Mouse (Mus musculus) stomach, postnatal 0 days (tissue): Measurements from ENCODE around the gene Gtf2a2. TPM values are rescaled to one million over a fixed set of nuclear protein-coding genes. Genes with fewer than 3 reads are reported as not detected.
A peak's percentile ranks its signal among the peaks of the same experiment; 100 is the strongest.

Experiments
- ATAC-seq: fragments of 200-750 bp; cut with Nextera tagmentation; 2 replicates; pipeline ENCODE4 v1.8.0; 2017; ENCODE audit not compliant: low FRiP score, low TSS enrichment
- DNase-seq: peaks from one replicate; pipeline ENCODE4 v3.0.0-alpha.2; 2016; ENCODE audit warnings: low spot score
- H3K27ac ChIP-seq: fragments of 300-500 bp; sonication (generic); replicated peaks from 2 replicates; pipeline ENCODE4 v1.5.1; 2014; ENCODE audit warnings: mild to moderate bottlenecking, control low read depth
- H3K27me3 ChIP-seq: fragments of 300-500 bp; sonication (generic); 2 replicates; pipeline ENCODE4 v1.6.1; 2014; ENCODE audit warnings: low read length; ENCODE audit not compliant: control insufficient read depth, insufficient read depth
- H3K36me3 ChIP-seq: fragments of 300-500 bp; sonication (generic); 2 replicates; pipeline ENCODE4 v1.6.1; 2014; ENCODE audit warnings: low read length, mixed read lengths; ENCODE audit not compliant: control insufficient read depth, insufficient read depth
- H3K4me1 ChIP-seq: fragments of 300-500 bp; sonication (generic); replicated peaks from 2 replicates; pipeline ENCODE4 v1.6.1; 2014; ENCODE audit warnings: antibody characterized with exemption; ENCODE audit not compliant: control insufficient read depth, insufficient read depth
- H3K4me2 ChIP-seq: fragments of 300-500 bp; sonication (generic); replicated peaks from 2 replicates; pipeline ENCODE4 v1.6.1; 2014; ENCODE audit warnings: low read depth, mild to moderate bottlenecking, control low read depth, moderate library complexity
- H3K4me3 ChIP-seq: fragments of 300-500 bp; sonication (generic); 2 replicates; pipeline ENCODE4 v1.5.1; 2014; ENCODE audit warnings: low read depth, low read length, control low read depth
- H3K9ac ChIP-seq: fragments of 300-500 bp; sonication (generic); 2 replicates; pipeline ENCODE4 v1.6.1; 2014; ENCODE audit warnings: mild to moderate bottlenecking, low read length, control low read depth, mixed read lengths
- H3K9me3 ChIP-seq: fragments of 300-500 bp; sonication (generic); 2 replicates; pipeline ENCODE4 v1.6.1; 2016; ENCODE audit warnings: low read length; ENCODE audit not compliant: control insufficient read depth
- CTCF ChIP-seq: IDR thresholded peaks from 2 replicates; pipeline ENCODE4 v1.5.1; 2016; ENCODE audit warnings: antibody characterized with exemption, low read depth, mild to moderate bottlenecking, moderate library complexity
- EP300 ChIP-seq: optimal IDR thresholded peaks from 2 replicates; pipeline ENCODE3; 2016; ENCODE audit warnings: antibody characterized with exemption
- WGBS: fragments of 180-500 bp; shearing (Covaris S2); extraction: QIAGEN DNeasy Blood & Tissue Kit; methylation state at CpG from one replicate; pipeline ENCODE4 v1.1.7; 2014; 5-methylcytosine and 5-hydroxymethylcytosine counted together
- polyA plus RNA-seq: library from polyadenylated mRNA; unstranded; fragments of >200 nt; fragmentation: Nextera tagmentation; extraction: Ambion mirVana; gene quantifications from 2 replicates; pipeline ENCODE4 v1.2.1, GENCODE M21; 2015

Gtf2a2 gene
- polyA plus RNA-seq, 1 experiment from 2014 or later = 160 TPM

DNA sequence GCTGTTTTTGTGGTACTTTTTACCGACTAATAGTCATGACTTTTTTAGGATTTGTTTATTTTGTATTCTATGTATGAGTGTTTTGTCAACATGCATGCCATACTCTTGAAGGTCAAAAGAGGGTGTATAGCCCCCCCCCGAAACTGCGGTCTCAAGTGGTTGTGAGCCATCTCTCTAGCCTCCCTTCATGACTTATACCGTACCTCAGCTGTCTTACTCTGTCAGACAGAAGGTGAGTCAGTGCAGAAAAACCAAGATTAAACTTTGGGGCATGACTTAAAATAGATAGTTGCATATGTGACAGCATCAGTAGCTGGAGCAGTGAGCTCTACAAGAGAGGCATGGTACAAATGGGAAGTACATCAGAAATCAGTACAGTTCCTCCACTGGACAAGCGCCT, 17.8 kb upstream of the Gtf2a2 start:
- ATAC-seq (no peak), DNase-seq (no peak)
- no peaks in the 10 kb centered on the region for H3K27me3 ChIP-seq
- TF ChIP-seq CTCF (no peak), EP300 (no peak)
- no peaks in the 10 kb centered on the region; the same call in 1 of the 2 replicates for H3K4me1 ChIP-seq
- no peak overlapping the region for H3K27ac ChIP-seq
- H3K9ac ChIP-seq = no peak overlapping the region
- H3K36me3 ChIP-seq = peaks cover 13% of the 10 kb centered on the region
- H3K4me3 ChIP-seq = no peak overlapping the region
- WGBS = 74% methylated on average over 5 of the region's 5 CpGs
- no peaks in the 10 kb centered on the region for H3K9me3 ChIP-seq
- H3K4me2 ChIP-seq = no peak overlapping the region

DNA sequence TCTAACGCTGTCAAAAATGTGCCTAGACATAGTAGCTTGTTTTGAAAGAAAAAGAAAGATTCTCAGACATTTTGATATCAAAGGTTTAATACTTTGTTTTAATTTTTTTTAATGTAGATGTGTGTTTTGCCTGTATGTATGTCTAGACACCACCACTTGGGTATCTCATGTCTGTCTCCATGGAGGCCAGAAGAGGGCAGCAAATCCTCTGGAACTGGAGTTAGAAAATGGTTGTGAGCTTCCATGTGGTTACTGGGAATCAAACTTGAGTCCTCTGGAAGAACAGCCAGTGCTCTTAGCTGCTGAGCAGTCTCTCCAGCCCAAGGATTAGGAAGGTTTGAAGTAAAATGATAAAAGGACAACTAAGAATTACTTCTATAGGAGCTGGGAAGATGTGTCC, 13.0 kb upstream of the Gtf2a2 start:
- H3K9me3 ChIP-seq = no peaks in the 10 kb centered on the region
- no peak overlapping the region for H3K4me3 ChIP-seq
- no peak for DNase-seq
- no peak overlapping the region for H3K4me2 ChIP-seq
- TF ChIP-seq EP300 (no peak), CTCF (peak; percentile 56)
- H3K4me1 ChIP-seq = no peaks in the 10 kb centered on the region
- H3K9ac ChIP-seq = no peak overlapping the region
- WGBS = 74% methylated on average over 1 of the region's 1 CpGs
- no peak for ATAC-seq
- no peak overlapping the region for H3K27ac ChIP-seq
- H3K27me3 ChIP-seq = no peaks in the 10 kb centered on the region
- H3K36me3 ChIP-seq = peaks cover 31% of the 10 kb centered on the region

DNA sequence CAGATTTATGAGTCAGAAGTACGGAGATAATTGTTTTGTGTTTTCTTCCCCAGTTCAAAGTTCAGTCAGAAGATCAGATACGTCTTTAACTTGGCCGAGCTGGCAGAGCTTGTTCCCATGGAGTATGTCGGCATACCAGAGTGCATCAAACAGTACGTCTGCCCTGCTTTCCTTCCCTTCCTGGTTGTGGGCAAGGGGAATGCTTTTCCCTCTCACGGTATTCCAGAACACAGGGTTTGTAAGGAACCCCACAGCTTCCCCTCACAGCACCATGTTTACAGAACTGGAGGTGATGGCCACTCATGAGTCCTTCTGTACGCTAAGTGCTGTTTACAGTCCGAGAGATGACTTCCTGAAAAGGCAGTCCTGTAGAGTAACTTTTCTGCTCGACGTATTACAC, 8.8 kb upstream of the Gtf2a2 start:
- Histone ChIP-seq H3K9me3 (no peaks in the 10 kb centered on the region), H3K36me3 (peaks cover 31% of the 10 kb centered on the region), H3K4me1 (no peaks in the 10 kb centered on the region), H3K4me2 (no peak overlapping the region), H3K27me3 (no peaks in the 10 kb centered on the region), H3K27ac (no peak overlapping the region), H3K4me3 (no peak overlapping the region), H3K9ac (no peak overlapping the region)
- DNase-seq (no peak), ATAC-seq (0 out of 2 replicates have a peak, but pooled peaks have one; percentile 24)
- 71% methylated on average over 10 of the region's 10 CpGs for WGBS
- TF ChIP-seq EP300 (no peak), CTCF (no peak)

DNA sequence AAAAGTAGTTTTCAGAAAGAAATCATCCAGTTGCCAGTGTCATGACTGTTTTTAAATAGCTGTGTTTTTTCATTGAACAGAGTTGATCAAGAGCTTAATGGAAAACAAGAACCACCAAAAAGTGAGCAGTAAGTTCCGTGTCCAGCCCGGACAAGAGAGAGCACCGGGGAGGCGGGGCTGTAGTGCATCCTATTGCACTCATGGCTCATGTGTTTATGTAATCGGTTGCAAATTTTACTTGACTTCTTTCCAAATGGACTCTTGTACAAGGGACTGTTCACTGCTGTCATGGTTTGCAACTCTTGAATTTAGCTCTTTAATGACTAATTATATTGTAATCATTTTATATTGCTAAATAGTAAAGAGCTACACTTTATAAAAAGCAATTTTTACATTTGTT, 5.4 kb upstream of the Gtf2a2 start:
- Histone ChIP-seq H3K4me3 (no peak overlapping the region), H3K9me3 (no peaks in the 10 kb centered on the region), H3K36me3 (peaks cover 27% of the 10 kb centered on the region), H3K4me1 (no peaks in the 10 kb centered on the region), H3K4me2 (no peak overlapping the region), H3K27ac (no peak overlapping the region), H3K9ac (no peak overlapping the region), H3K27me3 (no peaks in the 10 kb centered on the region)
- 81% methylated on average over 5 of the region's 5 CpGs for WGBS
- TF ChIP-seq EP300 (no peak), CTCF (no peak)
- ATAC-seq (no peak), DNase-seq (no peak)

DNA sequence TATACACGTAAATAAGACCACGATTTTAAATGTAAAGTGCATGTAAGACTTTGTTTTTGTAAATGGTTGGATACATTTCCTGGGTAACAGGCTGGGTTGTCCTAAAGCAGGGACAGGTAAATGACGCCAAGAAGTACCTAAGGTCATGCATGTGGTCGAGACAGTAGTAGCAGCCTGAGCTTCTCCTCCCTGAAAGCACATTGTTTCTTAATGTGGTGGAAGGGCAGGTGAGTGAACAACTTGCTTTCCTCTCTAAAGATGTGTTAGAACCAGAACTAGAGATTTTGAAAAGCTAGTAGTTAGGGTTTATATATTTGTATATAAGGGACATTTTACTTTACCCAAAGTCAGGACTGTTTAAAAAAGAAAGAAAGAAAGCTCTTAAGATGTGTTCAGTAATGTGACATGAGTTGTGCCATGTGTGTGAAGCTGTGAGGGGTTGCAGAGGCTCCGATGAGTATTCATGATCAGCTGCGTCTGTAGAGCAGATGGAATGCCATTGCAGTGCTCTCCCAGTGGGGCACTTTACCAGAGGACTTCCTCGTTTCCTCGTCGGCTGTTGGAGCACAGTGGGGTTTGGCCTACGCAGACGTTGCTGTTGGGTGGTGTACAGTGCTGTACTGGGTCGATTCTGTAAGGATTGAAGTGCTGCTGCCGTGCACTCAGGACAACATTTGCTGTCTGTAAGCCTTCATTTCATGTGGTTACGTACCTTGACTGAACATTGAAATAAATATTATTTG, 4.7 kb upstream of the Gtf2a2 start:
- TF ChIP-seq CTCF (no peak), EP300 (no peak)
- no peak for ATAC-seq
- Histone ChIP-seq H3K9ac (no peak overlapping the region), H3K36me3 (peaks cover 24% of the 10 kb centered on the region), H3K4me2 (no peak overlapping the region), H3K9me3 (no peaks in the 10 kb centered on the region), H3K27me3 (no peaks in the 10 kb centered on the region), H3K27ac (no peak overlapping the region), H3K4me1 (no peaks in the 10 kb centered on the region), H3K4me3 (no peak overlapping the region)
- 85% methylated on average over 14 of the region's 14 CpGs for WGBS
- DNase-seq = no peak

DNA sequence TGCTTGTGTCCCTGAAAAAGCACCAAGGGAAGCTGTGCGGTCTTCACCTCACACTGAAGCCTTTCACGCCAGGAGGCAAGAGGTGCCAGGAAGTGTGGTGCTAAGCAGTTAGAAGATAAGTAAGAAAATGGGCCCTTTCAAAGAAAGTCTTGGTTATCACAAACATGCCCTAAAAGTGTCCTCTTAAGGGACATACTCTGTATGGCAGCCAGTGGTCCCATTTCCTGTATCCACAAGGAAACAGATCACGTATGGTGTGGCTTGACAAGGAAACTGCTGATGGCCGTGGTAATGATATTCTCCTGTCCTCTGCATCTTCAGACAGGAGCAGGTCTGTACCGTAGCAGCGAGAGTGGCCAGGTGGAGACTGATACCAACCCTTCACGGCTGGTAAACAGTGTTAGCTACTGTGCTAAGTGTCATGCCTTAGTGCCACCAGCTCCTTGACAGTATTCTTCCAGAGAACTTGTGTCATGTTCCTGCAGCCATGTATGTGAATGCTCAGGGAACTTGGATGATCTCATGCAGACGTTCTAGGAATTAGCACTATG, 2.5 kb upstream of the Gtf2a2 start:
- 77% methylated on average over 8 of the region's 8 CpGs for WGBS
- peak; percentile 19; the same call in 1 of the 2 replicates for ATAC-seq
- no peak overlapping the region for H3K27ac ChIP-seq
- no peaks in the 10 kb centered on the region for H3K9me3 ChIP-seq
- no peak for TF ChIP-seq CTCF
- TF ChIP-seq EP300 = no peak
- H3K4me1 ChIP-seq = no peaks in the 10 kb centered on the region
- no peak overlapping the region for H3K4me2 ChIP-seq
- H3K36me3 ChIP-seq = peaks cover 19% of the 10 kb centered on the region; the same call in 1 of the 2 replicates
- H3K4me3 ChIP-seq = no peak overlapping the region
- H3K27me3 ChIP-seq = no peaks in the 10 kb centered on the region
- no peak overlapping the region for H3K9ac ChIP-seq
- DNase-seq = no peak
